Mouse (Mus musculus) kidney, adult 9 months (tissue): ENCODE measurements at regions not wholly inside any gene's neighbourhood (a gene's known extent, or its start where the extent isn't known, plus 50 kb on each side); places are given as distances from the start of the nearest gene placed in this dataset.
A peak's percentile ranks its signal among the peaks of the same experiment; 100 is the strongest.

ENCODE experiments used
- DNase-seq: peaks from one replicate; pipeline ENCODE4 v3.0.0; 2022

GRCm38 (mm10) chr9:61047289-61047688 is 252.9 kb downstream of the Uaca start:
- DNase-seq = no peak

- DNase-seq = peak; percentile 52
Observed at GRCm38 (mm10) chr9:61048576-61048975, 254.2 kb downstream of the Uaca start.

DNA sequence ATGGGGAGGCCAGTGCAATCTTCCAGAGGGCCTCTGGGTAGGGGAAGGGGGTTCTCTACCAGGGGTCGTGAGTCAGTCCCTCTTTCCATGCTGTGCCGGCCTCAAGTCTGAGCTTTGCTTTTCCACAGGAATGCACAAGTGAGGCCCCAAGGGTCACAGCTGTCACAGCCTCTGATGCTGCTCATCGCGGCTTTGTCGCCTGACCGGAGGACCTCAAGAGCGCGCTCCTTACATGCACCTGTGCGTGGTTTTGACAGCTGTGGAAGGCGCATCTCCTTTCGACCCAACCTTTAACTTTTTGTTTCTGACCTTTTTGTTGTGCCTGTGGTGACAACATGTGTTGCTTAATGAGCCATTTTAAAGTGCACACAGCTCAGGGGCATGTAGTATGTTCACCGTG is 258.3 kb downstream of the Uaca start:
- no peak for DNase-seq

DNA sequence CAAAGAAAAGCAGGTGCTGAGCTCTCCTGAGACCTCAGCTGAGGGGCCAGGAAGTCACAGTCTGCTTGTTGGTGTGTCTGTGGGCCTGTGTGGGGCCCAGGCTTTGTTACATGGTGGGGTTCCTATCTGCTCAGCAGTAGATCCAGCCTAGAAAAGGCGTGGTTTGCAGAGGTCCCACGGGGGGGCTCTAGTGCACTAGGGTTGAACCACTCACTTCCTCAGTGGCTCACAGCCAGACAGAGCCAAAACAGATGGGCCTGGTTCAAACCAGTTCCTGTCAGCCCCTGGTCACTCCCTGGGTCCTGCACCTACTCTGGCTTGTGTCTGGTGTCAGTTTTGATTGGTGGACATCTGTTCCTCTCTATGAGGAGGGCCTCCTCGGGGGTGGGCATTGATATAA is 260.1 kb downstream of the Uaca start:
- peak; percentile 68 for DNase-seq

- no peak for DNase-seq
Observed at GRCm38 (mm10) chr9:61055392-61055791, 261.1 kb downstream of the Uaca start.

- no peak for DNase-seq
Observed at GRCm38 (mm10) chr9:61055928-61056730, 261.8 kb downstream of the Uaca start.

DNA sequence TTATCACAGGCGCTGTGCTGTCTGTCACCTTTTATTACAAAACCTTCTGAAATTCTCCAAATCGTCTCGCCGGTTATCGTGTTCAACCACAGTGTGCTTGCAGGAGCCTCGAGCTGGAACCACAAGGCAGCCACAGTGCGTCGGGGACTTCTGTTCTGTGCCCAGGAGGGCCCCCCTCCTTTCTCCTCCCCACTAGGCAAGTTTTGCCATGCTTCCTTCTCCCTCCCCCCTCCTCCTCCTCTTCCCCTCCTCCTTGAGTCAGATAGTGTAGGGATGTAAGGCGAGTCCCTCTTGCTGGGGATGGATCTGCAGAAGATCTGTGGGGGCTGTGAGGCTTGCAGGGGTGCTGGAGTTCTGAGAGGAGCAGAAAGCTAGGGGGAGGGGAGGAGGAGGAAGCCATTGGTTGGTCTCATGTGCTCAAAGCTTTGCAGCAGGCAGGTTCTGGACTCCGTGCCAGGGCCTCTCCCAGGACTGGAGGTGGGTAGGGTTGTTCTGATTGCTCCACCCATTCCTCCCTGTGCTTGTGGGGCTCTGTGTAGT is 262.5 kb downstream of the Uaca start:
- no peak for DNase-seq

DNA sequence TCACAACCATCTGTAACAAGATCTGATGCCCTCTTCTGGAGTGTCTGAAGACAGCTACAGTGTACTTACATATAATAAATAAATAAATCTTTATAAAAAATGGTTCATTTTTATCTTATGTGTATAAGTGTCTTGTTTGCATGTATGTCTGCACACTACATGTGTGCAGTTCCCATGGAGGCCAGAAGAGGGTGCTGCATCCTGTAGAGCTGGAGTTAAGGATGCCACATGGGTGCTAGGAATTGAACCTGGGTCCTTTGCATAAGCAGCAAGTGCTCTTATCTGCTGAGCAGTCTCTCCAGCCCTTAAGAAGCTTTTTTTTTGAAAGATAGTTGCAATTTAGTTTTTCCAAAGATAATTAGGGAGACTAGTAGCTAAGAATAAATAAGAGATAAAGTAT is 264.9 kb downstream of the Uaca start:
- no peak for DNase-seq

GRCm38 (mm10) chr9:61060958-61061357 is 266.6 kb downstream of the Uaca start:
- DNase-seq = no peak

DNA sequence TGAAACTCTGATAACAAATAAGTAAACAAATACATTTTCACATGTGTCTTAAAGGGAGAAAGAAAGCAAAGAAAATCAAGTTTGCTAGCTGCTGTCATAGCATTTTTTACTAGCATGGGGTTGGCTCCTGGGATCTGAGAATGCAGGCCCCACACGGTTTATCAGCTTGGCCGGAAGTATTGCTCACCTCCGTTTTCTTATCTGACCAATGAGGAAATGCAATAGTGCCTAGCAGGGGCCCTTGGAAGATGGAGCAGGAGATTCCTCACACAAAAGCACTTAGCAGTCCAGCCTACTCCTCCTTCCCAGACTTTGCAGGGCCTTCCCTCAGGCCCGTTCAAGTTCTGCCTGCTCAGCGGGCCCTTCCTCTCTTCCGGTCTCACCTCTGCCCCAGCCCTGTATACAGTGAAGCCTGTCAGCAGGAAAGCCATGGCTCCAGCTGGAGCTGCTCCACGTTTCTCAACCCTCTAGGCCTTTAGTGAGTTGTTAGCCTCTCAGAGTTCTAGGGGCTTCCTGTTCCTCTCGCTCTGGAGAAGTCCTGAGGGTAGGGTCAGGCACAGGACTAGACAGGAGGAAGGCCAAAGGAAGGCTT is 270.5 kb downstream of the Uaca start:
- DNase-seq = no peak

DNA sequence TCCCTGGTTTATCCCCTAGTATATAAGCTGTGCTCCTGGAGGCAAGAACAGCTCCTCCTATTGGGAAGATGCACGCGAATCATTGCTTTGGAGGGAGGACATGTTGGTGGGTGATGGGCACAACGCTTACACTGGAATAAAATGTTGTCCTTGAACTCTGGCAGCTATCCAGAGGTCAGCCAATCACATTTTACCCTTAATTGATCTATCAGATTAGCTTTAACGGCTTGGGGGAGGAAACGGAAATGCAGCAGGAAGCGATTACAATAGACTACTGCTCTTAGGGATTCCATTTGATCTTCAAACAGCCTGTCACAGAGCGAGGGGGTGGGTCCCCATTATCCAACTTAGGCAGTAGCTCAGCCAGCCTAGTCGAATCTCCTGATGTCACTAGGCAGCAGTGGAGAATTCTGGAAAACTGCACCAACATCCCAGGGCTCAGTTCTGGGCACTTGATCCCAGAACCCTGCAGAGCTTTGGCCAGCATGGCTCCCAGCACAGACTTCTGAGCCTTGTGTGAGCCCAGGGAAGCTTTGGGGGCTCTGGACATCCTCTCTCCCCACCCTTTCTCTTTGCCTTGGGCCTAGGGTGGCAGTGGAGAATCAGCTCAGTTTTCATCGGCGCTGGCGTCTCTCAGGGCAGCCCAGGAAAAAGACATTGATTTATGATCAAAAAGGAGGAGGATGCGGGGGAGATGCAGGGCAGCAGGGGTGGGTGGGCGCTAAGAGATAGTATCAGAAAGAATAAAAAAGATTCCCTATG is 275.4 kb downstream of the Uaca start:
- no peak for DNase-seq

DNA sequence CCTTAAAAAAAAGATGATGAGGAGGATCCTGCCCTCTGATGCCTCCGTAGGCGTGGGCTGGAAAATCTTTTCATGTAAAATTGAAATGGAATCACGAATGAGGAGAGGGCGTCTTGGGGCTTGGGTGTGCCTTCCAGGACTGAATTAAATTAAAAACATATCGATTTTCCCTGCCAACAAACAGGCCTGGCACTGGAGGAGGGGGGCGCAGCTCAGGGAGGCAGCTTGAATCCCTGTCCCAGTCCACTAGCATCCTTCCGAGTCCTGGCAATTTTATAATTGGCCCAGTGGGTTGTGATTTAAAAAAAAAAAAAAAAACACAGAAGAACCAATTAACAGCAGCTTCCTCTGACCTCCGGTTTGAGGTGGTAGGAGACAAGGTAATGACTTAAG is 276.0 kb downstream of the Uaca start:
- DNase-seq = no peak

DNA sequence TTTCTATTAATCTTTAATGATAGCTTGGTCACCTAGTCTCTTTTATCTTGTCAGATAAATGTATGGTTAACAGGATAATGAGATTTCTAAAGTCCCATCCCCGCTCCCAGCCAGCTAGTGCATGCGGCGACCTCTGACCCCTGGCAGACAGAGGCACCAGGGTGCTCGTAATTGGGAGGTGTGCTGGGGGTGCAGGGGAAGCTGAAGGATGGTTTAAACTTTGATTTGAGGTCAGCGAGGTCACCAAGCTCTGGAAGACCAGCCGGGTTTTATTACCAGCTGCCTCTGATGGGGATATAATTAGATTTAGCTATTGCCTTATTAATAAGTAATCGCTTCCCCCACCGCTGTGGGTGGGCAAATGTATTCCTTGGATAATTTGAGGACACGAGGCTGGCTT is 276.5 kb downstream of the Uaca start:
- DNase-seq = no peak

- DNase-seq = no peak
Observed at GRCm38 (mm10) chr9:61073482-61073881, 279.1 kb downstream of the Uaca start.

GRCm38 (mm10) chr9:61075071-61075470 is 280.7 kb downstream of the Uaca start:
- DNase-seq = no peak

DNA sequence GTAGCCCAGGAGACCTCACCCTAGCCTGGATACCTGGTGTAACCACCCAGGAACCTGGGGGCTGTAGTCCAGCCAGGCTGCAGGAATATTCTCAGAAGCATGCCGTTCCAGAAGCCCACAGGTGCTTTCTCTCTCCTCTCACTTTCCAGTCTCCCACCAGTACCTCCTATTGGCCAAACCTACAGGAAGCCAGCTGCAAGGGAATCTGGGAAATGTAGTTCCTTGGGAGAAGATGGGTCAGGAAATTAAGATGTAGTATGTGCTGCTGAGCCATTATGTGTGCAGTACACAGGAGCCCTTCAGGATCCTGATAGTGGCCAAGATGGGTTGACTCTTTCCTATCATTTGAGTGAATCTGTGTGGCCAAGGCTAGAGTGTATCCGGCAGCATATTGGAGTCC is 282.8 kb downstream of the Uaca start:
- DNase-seq = no peak

DNA sequence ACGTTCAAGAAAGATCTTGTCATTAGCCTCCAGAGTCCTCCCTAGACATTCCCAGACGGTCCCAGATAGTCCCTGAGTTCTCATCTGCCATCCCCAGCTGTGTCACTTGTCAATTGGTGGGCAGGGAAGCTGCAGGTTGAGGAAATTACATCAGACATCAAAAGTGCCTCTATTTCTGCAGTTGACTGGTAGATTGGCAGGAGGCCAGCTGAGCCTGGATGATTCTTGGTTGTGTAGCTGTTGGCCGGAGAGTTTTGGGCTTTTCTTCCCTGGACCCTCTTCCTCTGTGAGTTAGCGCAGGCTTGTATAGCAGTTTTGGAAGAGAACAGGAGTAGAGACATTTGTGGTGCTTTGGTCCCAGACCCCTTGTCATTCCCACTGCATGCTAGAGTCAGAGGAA is 283.5 kb downstream of the Uaca start:
- DNase-seq = no peak

DNA sequence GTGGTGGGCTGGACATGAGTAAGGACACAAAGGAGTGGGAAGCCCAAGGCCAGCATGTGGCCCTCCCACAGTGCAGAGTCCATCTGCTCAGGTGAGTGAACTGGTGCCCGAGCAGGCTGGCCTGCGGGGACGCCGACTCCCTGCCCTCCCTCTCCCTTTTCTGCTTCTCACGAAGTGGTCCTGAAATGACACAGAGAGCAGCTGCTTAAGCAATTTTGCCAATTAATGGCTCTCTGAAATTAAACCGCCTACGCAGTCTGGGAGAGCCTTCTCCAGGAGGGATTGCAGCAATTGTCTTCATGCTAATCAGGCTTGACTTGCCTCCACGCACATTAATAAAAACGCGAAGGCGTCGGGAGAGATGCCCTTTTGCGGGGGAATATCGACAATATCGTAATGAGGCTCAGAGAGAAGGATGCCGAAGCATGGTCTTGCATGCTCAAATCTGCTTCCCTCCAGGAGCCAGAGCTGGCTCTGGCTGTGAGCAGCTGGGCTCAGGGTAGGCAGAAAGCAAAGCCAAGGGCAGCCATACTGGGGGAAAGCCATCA is 287.2 kb downstream of the Uaca start:
- DNase-seq = no peak

DNA sequence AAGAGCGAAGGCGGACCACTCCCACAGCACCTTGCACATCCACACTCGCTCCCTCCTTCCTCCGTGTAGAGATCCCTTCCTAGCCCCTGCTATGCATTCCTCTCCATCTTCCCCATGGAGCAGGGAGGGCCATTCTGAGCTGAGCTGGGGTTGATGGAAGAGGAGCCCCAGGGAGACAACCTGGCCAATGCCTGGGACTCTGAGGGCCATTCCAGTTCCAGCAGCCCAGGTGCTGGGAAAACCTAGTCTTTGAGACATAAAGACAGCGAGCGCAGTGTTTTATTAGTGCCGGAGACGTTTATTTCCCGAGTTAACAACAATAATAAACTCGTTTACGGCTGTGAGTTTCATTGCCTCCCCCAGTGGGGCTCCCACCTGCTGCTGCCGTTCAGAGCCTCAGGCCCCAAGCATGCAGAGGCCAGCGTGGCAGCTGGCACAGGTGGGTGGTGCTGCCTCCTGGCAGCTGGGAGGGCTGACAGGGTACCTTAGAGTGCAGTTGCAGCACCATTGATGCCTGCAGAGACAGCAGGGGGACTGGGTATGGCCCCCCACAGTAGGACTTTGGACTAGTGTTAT is 287.4 kb upstream of the Tle3 start:
- DNase-seq = no peak

GRCm38 (mm10) chr9:61087035-61087434 is 285.1 kb upstream of the Tle3 start:
- no peak for DNase-seq

GRCm38 (mm10) chr9:61089066-61089686 is 283.0 kb upstream of the Tle3 start:
- DNase-seq = no peak

DNA sequence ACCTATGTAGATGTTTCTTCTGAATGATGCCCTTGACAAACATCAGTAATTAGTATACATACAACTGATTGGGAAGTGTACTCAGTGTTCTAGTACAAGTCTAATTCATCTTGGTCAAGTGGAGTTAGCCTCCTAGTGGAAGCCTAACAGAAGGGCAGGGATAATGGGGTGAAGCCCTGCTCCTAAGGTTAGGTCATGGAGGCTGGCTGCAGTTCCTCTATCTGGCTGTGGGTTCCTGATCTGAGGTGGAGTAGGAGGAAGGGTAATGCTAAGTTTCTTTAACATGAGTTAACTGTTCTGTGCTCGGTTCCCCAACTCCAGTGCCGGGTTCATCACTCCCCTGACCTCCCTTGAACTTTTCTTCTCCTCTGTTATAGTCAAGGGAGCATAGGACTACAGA is 281.1 kb upstream of the Tle3 start:
- no peak for DNase-seq
